Mouse (Mus musculus) lung, postnatal 0 days (tissue): ENCODE measurements around the gene Foxf1. TPM values are rescaled to one million over a fixed set of nuclear protein-coding genes. Genes with fewer than 3 reads are reported as not detected.

Experiments used
- ATAC-seq: fragments of 200-750 bp; cut with Nextera tagmentation; 2 replicates; pipeline ENCODE4 v1.8.0; 2017; ENCODE audit warnings: moderate library complexity
- DNase-seq: peaks from one replicate; pipeline ENCODE4 v3.0.0-alpha.2; 2016; ENCODE audit warnings: low spot score
- H3K27ac ChIP-seq: fragments of 300-500 bp; sonication (generic); 2 replicates; pipeline ENCODE4 v1.5.1; 2014; ENCODE audit warnings: antibody characterized with exemption, mild to moderate bottlenecking, low read length, mixed read lengths
- H3K27me3 ChIP-seq: fragments of 300-500 bp; sonication (generic); replicated peaks from 2 replicates; pipeline ENCODE4 v1.6.1; 2014; ENCODE audit warnings: low read length, mixed read lengths; ENCODE audit not compliant: insufficient read depth
- H3K36me3 ChIP-seq: fragments of 300-500 bp; sonication (generic); 2 replicates; pipeline ENCODE4 v1.6.1; 2014; ENCODE audit warnings: low read length, mixed read lengths; ENCODE audit not compliant: insufficient read depth
- H3K4me1 ChIP-seq: fragments of 300-500 bp; sonication (generic); 2 replicates; pipeline ENCODE4 v1.6.1; 2014; ENCODE audit warnings: antibody characterized with exemption, low read depth, low read length, mixed read lengths; ENCODE audit not compliant: insufficient read depth
- H3K4me2 ChIP-seq: fragments of 300-500 bp; sonication (generic); replicated peaks from 2 replicates; pipeline ENCODE4 v1.6.1; 2014; ENCODE audit warnings: low read depth, mild to moderate bottlenecking, low read length, moderate library complexity, mixed read lengths
- H3K4me3 ChIP-seq: fragments of 300-500 bp; sonication (generic); 2 replicates; pipeline ENCODE4 v1.5.1; 2014; ENCODE audit warnings: low read depth, low read length
- H3K9ac ChIP-seq: fragments of 300-500 bp; sonication (generic); replicated peaks from 2 replicates; pipeline ENCODE4 v1.6.1; 2014; ENCODE audit warnings: low read depth, mild to moderate bottlenecking
- H3K9me3 ChIP-seq: fragments of 300-500 bp; sonication (generic); 2 replicates; pipeline ENCODE4 v1.6.1; 2016; ENCODE audit warnings: low read length, mixed read lengths
- CTCF ChIP-seq: IDR thresholded peaks from 2 replicates; pipeline ENCODE4 v1.5.1; 2016; ENCODE audit warnings: antibody characterized with exemption, mild to moderate bottlenecking
- EP300 ChIP-seq: IDR thresholded peaks from 2 replicates; pipeline ENCODE4 v1.6.1; 2016; ENCODE audit warnings: antibody characterized with exemption, mild to moderate bottlenecking, control low read depth
- WGBS: fragments of 180-500 bp; shearing (Covaris S2); extraction: QIAGEN DNeasy Blood & Tissue Kit; methylation state at CpG from one replicate; pipeline ENCODE4 v1.1.7; 2014; 5-methylcytosine and 5-hydroxymethylcytosine counted together
- polyA plus RNA-seq: library from polyadenylated mRNA; unstranded; fragments of >200 nt; fragmentation: Nextera tagmentation; extraction: Ambion mirVana; gene quantifications from 2 replicates; pipeline ENCODE4 v1.2.1, GENCODE M21; 2015

Gene Foxf1
- polyA plus RNA-seq, 1 experiment from 2014 or later: 156 TPM

DNA sequence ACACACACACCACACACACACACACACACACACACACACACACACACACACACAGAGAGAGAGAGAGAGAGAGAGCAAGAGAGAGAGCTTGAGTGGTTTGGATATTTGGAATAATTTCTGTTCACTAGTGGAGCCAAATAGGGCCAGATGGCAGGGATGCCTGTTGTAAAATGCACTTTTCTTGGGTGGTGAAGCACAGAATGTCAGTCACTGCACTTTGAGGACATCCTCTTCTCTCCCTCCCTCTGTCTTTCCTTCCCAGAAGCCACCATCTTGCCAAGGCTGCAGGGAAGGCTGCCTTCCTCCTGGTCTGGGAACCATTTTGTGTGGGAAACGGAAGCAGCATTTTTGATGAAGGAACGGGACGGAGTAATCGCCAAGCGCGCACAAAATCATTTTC is 21.7 kb upstream of the Foxf1 start:
- no peaks in the 10 kb centered on the region for H3K4me1 ChIP-seq
- no peak overlapping the region for H3K9ac ChIP-seq
- no peak overlapping the region for H3K4me2 ChIP-seq
- TF ChIP-seq EP300 (no peak), CTCF (no peak)
- DNase-seq (no peak), ATAC-seq (no peak)
- H3K36me3 ChIP-seq: peaks cover 8% of the 10 kb centered on the region; the same call in 1 of the 2 replicates
- H3K9me3 ChIP-seq: no peaks in the 10 kb centered on the region
- WGBS: 91% methylated on average over 6 of the region's 6 CpGs
- H3K27ac ChIP-seq: no peak overlapping the region
- H3K27me3 ChIP-seq: no peaks in the 10 kb centered on the region
- no peak overlapping the region for H3K4me3 ChIP-seq

DNA sequence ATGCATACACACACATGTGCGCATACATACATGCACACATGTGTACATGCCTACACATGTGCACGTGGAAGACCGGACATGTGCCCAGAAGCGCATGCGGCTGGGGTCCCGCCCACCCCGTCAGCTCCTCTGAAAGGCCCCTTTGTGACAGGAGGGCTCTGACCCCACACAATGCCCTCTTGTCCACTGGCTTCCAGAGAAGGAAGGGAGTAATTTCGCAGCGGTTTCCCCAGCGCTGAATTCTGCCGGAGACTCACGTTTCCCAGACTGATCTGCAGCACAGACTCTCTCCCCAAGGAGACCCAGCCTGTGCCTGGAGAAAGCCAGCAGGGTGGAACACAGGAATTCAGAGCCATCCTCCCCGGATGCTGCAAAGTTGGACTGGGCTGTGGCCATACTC is 20.5 kb upstream of the Foxf1 start:
- DNase-seq: no peak
- Histone ChIP-seq H3K9ac (no peak overlapping the region), H3K9me3 (no peaks in the 10 kb centered on the region)

DNA sequence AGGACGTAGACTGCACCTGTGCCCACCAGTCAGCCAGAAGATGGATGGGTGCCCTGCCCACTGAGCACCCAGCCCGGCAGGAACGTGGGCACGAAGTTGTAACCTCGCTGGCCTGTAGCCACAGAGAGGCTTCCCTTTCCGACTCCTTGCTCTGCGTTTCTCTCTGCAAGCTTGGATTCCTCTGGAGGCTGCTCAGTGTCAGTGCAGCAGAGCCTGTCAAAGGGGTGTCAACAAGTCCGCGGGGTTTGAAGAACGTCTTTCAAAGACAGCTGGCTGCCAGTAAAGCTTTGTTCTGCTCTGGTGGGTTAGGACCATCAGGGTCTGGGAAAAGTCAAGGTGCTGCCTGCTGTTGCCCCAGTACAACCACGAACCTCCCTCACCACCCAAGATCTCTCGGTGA is 12.7 kb upstream of the Foxf1 start:
- TF ChIP-seq CTCF: peak; percentile 58
- TF ChIP-seq EP300: no peak
- no peak overlapping the region for H3K4me2 ChIP-seq
- H3K36me3 ChIP-seq: no peaks in the 10 kb centered on the region
- DNase-seq (no peak), ATAC-seq (no peak)
- H3K27me3 ChIP-seq: 0 out of 2 replicates have a peak, but pooled peaks cover 11% of the 10 kb centered on the region
- 13% methylated on average over 12 of the region's 12 CpGs for WGBS
- H3K4me3 ChIP-seq: no peak overlapping the region
- H3K27ac ChIP-seq: no peak overlapping the region
- H3K9ac ChIP-seq: no peak overlapping the region
- peaks cover 5% of the 10 kb centered on the region for H3K4me1 ChIP-seq
- no peaks in the 10 kb centered on the region for H3K9me3 ChIP-seq

More for the DNA sequence above, 20.5 kb upstream of the Foxf1 start:
- Histone ChIP-seq H3K27me3 (no peaks in the 10 kb centered on the region), H3K27ac (no peak overlapping the region), H3K4me2 (no peak overlapping the region), H3K36me3 (peaks cover 8% of the 10 kb centered on the region; the same call in 1 of the 2 replicates), H3K4me1 (no peaks in the 10 kb centered on the region), H3K4me3 (no peak overlapping the region)
- TF ChIP-seq CTCF: no peak
- no peak for TF ChIP-seq EP300
- ATAC-seq: no peak
- 64% methylated on average over 13 of the region's 13 CpGs for WGBS

DNA sequence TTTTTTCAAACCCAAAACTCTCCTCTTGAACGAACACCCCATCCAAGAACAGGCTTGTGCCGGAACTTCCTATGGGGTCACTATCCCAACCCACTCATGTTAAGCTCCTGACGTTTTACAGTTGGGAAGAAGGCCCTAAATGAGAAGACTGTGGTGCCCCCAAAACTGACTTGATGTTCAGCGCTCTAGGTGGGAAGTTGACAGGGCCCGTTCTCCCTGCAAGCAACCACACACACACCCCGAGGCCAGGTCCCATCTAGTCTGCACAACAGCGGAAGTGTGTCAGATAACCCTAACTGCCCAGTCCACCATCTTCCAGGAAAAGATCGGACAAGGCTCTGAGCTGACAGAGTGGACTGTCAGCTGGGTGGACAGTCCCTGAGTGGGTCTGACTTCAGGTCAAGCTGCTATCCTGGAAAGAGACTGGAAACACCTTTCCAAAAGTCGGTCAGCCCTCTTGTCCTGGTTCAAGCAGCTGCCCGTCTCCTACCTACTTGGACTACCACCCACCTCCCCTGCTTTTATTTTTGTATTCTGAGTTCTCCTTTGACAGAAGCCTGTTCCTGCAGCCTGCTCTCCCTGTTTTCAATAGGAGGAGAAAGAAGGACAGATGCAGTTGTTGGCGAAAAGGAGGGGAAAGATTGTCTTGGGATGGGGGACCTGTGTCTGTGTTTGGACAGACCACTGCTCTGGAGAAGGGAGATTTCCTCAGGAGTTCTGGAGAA is 11.6 kb upstream of the Foxf1 start:
- no peak overlapping the region for H3K27ac ChIP-seq
- no peak for ATAC-seq
- WGBS: 48% methylated on average over 11 of the region's 11 CpGs
- H3K9me3 ChIP-seq: no peaks in the 10 kb centered on the region
- H3K9ac ChIP-seq: no peak overlapping the region
- no peak for TF ChIP-seq CTCF
- no peak for TF ChIP-seq EP300
- H3K4me3 ChIP-seq: no peak overlapping the region
- 0 out of 2 replicates have a peak, but pooled peaks cover 13% of the 10 kb centered on the region for H3K27me3 ChIP-seq
- peaks cover 5% of the 10 kb centered on the region for H3K4me1 ChIP-seq
- DNase-seq: no peak
- H3K36me3 ChIP-seq: no peaks in the 10 kb centered on the region
- peak overlapping the region; percentile 62 for H3K4me2 ChIP-seq

DNA sequence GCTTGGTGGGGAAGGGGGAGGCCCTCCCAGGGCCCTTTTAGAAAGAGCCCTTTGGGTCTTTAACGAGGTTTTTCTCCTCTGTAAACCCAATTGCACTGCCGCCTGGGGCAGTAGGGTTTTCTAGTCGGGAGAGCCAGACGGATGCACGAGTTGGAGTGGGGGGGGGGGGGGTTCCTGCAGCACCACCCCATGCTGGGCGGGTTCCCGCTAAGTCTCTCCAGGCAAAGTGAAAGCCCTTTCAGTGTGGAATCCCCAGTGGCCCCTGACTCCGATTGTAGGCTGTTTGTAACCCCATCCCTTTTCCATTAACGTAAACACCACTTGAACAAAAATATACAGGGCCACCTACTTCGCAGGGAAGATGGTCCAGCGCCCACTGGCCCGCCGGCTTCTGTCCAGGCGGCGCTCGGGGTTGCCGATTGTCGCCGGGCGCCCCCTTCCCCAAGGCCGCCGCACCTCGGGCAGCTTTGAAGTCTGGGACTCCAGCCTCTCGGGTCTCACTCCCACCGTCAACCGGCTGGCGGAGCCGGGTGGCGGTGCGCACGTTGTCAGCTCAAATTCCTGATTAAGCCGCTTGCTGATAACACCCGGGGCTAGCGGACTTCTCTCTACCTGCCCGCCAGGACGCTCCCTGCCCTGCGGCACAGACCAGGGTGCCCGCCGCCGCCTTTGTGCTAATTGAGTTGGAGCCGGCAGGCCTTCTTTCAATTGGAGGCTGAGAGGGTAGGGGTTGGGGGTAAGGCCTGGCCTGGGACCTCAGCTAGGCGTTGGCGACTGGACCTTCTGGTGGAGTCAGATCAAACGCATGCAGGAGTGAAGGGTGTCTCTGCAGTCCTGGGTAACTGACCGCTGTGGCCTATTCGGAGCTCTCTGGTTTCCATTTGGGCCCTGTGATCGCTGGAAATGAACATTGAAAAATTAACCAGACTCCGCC is 10.7 kb upstream of the Foxf1 start:
- TF ChIP-seq CTCF (no peak), EP300 (no peak)
- 14% methylated on average over 48 of the region's 48 CpGs for WGBS
- Histone ChIP-seq H3K4me1 (peaks cover 5% of the 10 kb centered on the region), H3K36me3 (no peaks in the 10 kb centered on the region), H3K9ac (peak overlapping the region; percentile 34), H3K27me3 (0 out of 2 replicates have a peak, but pooled peaks cover 14% of the 10 kb centered on the region), H3K4me2 (peak overlapping the region; percentile 62), H3K4me3 (peak overlapping the region; percentile 34), H3K9me3 (no peaks in the 10 kb centered on the region), H3K27ac (peak overlapping the region; percentile 38)
- DNase-seq: peak; percentile 54
- peak; percentile 35; the same call in 1 of the 2 replicates for ATAC-seq
